ENCODE assay signal across 21 mouse cellular contexts in genomic region chr3:95063741-95064140, GRCm38 (mm10). TPM values are rescaled to one million over a fixed set of nuclear protein-coding genes. Genes with fewer than 3 reads are reported as not detected.
DNase-seq lines count a peak whose midpoint lies in the region; ATAC-seq and TF ChIP-seq lines count a peak whose summit lies in the region.
"Had no signal": no experiment of that assay in that cellular context is flagged by ENCODE, and none has a peak within 500 bp of the region (broad histone marks: within the 10 kb centered on the region; RNA-seq: fewer than 3 reads in every experiment).

No protein-coding gene starts in this region.

- no peak overlapping the region for H3K9ac ChIP-seq in midbrain, embryonic 11.5 days (ENCODE audit: low read length)
- H3K9ac ChIP-seq in midbrain, embryonic 16.5 days (ENCODE audit: low read depth, low read length), result no peak overlapping the region
- H3K9ac ChIP-seq: embryonic facial prominence, embryonic 12.5 days; forebrain, embryonic 13.5 days; forebrain, embryonic 15.5 days; forebrain, postnatal 0 days had no signal

- ATAC-seq in midbrain, embryonic 11.5 days (ENCODE audit: low FRiP score), result no peak
- no peak for ATAC-seq in midbrain, embryonic 16.5 days
- ATAC-seq in Patski, result peak; percentile 14
- ATAC-seq: forebrain, embryonic 13.5 days; forebrain, embryonic 15.5 days; forebrain, postnatal 0 days had no signal

- H3K27me3 ChIP-seq in midbrain, embryonic 11.5 days (ENCODE audit: control insufficient read depth, insufficient read depth, low read length), result no peaks in the 10 kb centered on the region
- no peaks in the 10 kb centered on the region for H3K27me3 ChIP-seq in midbrain, embryonic 16.5 days (ENCODE audit: control insufficient read depth, insufficient read depth, low read depth, low read length)
- H3K27me3 ChIP-seq in Patski, result no peaks in the 10 kb centered on the region
- H3K27me3 ChIP-seq in forebrain, embryonic 10.5 days (ENCODE audit: poor library complexity, severe bottlenecking), result no peaks in the 10 kb centered on the region
- no peaks in the 10 kb centered on the region for H3K27me3 ChIP-seq in thymus, adult 2 months (ENCODE audit: control insufficient read depth, insufficient read depth, low read length)
- H3K27me3 ChIP-seq: embryonic facial prominence, embryonic 12.5 days; forebrain, embryonic 13.5 days; forebrain, embryonic 15.5 days had no signal

- no peak for TF ChIP-seq CTCF in Patski (IDR thresholded peaks at IDR 0.05)
- no peak for TF ChIP-seq CTCF in thymus, adult 2 months (IDR thresholded peaks at IDR 0.05; ENCODE audit: borderline replicate concordance, control insufficient read depth, extremely low read depth, insufficient read depth, low read length, poor library complexity)

- H3K9me3 ChIP-seq in midbrain, embryonic 11.5 days (ENCODE audit: control insufficient read depth, low read length), result no peaks in the 10 kb centered on the region
- H3K9me3 ChIP-seq in midbrain, embryonic 16.5 days (replicated peaks; ENCODE audit: control insufficient read depth, low read length, poor library complexity, severe bottlenecking), result no peaks in the 10 kb centered on the region
- no peaks in the 10 kb centered on the region for H3K9me3 ChIP-seq in forebrain, embryonic 10.5 days
- H3K9me3 ChIP-seq: embryonic facial prominence, embryonic 10.5 days; embryonic facial prominence, embryonic 12.5 days; forebrain, embryonic 13.5 days; forebrain, embryonic 15.5 days had no signal

- CTCF ChIA-PET in Patski (lab: Charles Lee), result interaction anchor here (9.5 kb wide), 1 partner anchor 10 kb away, joined by 84 read pairs; no protein-coding TSS in a partner anchor

- no peaks in the 10 kb centered on the region for H3K4me1 ChIP-seq in midbrain, embryonic 11.5 days (ENCODE audit: control insufficient read depth, insufficient read depth, low read length)
- H3K4me1 ChIP-seq in midbrain, embryonic 16.5 days (ENCODE audit: control insufficient read depth, insufficient read depth, low read length), result no peaks in the 10 kb centered on the region
- no peaks in the 10 kb centered on the region for H3K4me1 ChIP-seq in forebrain, embryonic 10.5 days
- no peaks in the 10 kb centered on the region for H3K4me1 ChIP-seq in thymus, adult 2 months (replicated peaks; ENCODE audit: control insufficient read depth, insufficient read depth, low read length)
- H3K4me1 ChIP-seq: embryonic facial prominence, embryonic 12.5 days; forebrain, embryonic 13.5 days; forebrain, embryonic 15.5 days had no signal

- no peak for TF ChIP-seq POLR2A in thymus, adult 2 months (IDR thresholded peaks at IDR 0.05; ENCODE audit: control insufficient read depth, extremely low read depth, insufficient read depth, low read length, poor library complexity)

- in situ Hi-C loops in Patski (cut with MboI; ENCODE audit: low pct_unique_long_range_greater_than_20kb), result no loop called here

- H3K4me3 ChIP-seq in midbrain, embryonic 11.5 days (ENCODE audit: low read depth, low read length), result no peak overlapping the region
- H3K4me3 ChIP-seq in midbrain, embryonic 16.5 days (ENCODE audit: low read depth, low read length), result no peak overlapping the region
- H3K4me3 ChIP-seq in forebrain, embryonic 10.5 days, result no peak overlapping the region
- no peak overlapping the region for H3K4me3 ChIP-seq in thymus, adult 2 months (ENCODE audit: control insufficient read depth, insufficient read depth, low read length)
- H3K4me3 ChIP-seq: embryonic facial prominence, embryonic 10.5 days; embryonic facial prominence, embryonic 12.5 days; erythroblast, embryonic 14.5 days; forebrain, embryonic 13.5 days; forebrain, embryonic 15.5 days had no signal

- peaks cover 46% of the 10 kb centered on the region for H3K36me3 ChIP-seq in midbrain, embryonic 11.5 days (ENCODE audit: control insufficient read depth, insufficient read depth, low read length)
- H3K36me3 ChIP-seq in midbrain, embryonic 16.5 days (ENCODE audit: control insufficient read depth, insufficient read depth, low read length), result peaks cover 64% of the 10 kb centered on the region
- H3K36me3 ChIP-seq in forebrain, embryonic 10.5 days (replicated peaks), result peaks cover 99% of the 10 kb centered on the region
- peaks cover 93% of the 10 kb centered on the region for H3K36me3 ChIP-seq in thymus, adult 2 months (ENCODE audit: control insufficient read depth, insufficient read depth, low read length)

- no peak overlapping the region for H3K4me2 ChIP-seq in midbrain, embryonic 11.5 days
- H3K4me2 ChIP-seq in midbrain, embryonic 16.5 days (ENCODE audit: low read length), result no peak overlapping the region
- H3K4me2 ChIP-seq: embryonic facial prominence, embryonic 12.5 days; forebrain, embryonic 13.5 days; forebrain, embryonic 15.5 days had no signal

- POLR2A ChIA-PET in Patski (lab: Charles Lee), result interaction anchor here (0.8 kb wide), 1 partner anchor 9 kb away, joined by 6 read pairs; no protein-coding TSS in a partner anchor

- H3K27ac ChIP-seq in midbrain, embryonic 11.5 days (ENCODE audit: low read depth, low read length), result no peak overlapping the region
- H3K27ac ChIP-seq in midbrain, embryonic 16.5 days (ENCODE audit: low read length), result no peak overlapping the region
- H3K27ac ChIP-seq in forebrain, embryonic 10.5 days, result no peak overlapping the region
- no peak overlapping the region for H3K27ac ChIP-seq in thymus, adult 2 months (ENCODE audit: control insufficient read depth, insufficient read depth, low read length)
- H3K27ac ChIP-seq: embryonic facial prominence, embryonic 10.5 days; embryonic facial prominence, embryonic 12.5 days; forebrain, embryonic 13.5 days; forebrain, embryonic 15.5 days had no signal

- peak; percentile 47 for DNase-seq in midbrain, embryonic 11.5 days (ENCODE audit: low spot score, missing footprints)
- DNase-seq in 3T3-L1 (ENCODE audit: low read depth, low spot score) (peak; percentile 84), Patski (ENCODE audit: low read depth, low spot score) (no peak)
- DNase-seq in forebrain, embryonic 10.5 days (ENCODE audit: extremely low spot score, low spot score), result no peak
- DNase-seq in thymus, adult 2 months, result no peak
- no peak for DNase-seq in adrenal gland, adult (ENCODE audit: inconsistent age in 2 of 2, low spot score in 1 of 2)
- DNase-seq: adrenal gland, adult 8-10 months; adrenal gland, postnatal 14 days; adrenal gland, postnatal 36 days; cerebellum, adult 11-12 months; cerebellum, adult 2 months; cerebellum, adult 9-10 months; cerebellum, postnatal 10 days; cerebellum, postnatal 25 days; forebrain, postnatal 0 days had no signal

- WGBS in midbrain, embryonic 11.5 days, result 94% methylated on average over 4 of the region's 4 CpGs
- 95% methylated on average over 4 of the region's 4 CpGs for WGBS in midbrain, embryonic 16.5 days
- 95% methylated on average over 4 of the region's 4 CpGs for WGBS in forebrain, embryonic 10.5 days
- WGBS in thymus, adult 2 months, result 98% methylated on average over 4 of the region's 4 CpGs

RNA-seq across cellular contexts. Expression of gene Psmd4, which starts 21.3 kb away (rescaled TPM):
- polyA plus RNA-seq in midbrain, embryonic 11.5 days (2014; fragmentation: Nextera tagmentation; extraction: Ambion mirVana), result 300 and 316 TPM in 2 replicates
- polyA plus RNA-seq in midbrain, embryonic 16.5 days (2015; fragmentation: Nextera tagmentation; extraction: Ambion mirVana), result 253 and 254 TPM in 2 replicates
- polyA plus RNA-seq in Patski (2021), result 355 TPM
- polyA plus RNA-seq in forebrain, embryonic 10.5 days (2016; fragmentation: Nextera tagmentation; extraction: Ambion mirVana), result 346 and 351 TPM in 2 replicates
- polyA plus RNA-seq in thymus, adult 2 months (2012; rRNA removed), result 212 and 227 TPM in 2 replicates

RNA-seq across cellular contexts. Expression of gene Pip5k1a, which starts 43.0 kb away (rescaled TPM):
- 13.2 and 15.1 TPM in 2 replicates for polyA plus RNA-seq in midbrain, embryonic 11.5 days (2014; fragmentation: Nextera tagmentation; extraction: Ambion mirVana)
- polyA plus RNA-seq in midbrain, embryonic 16.5 days (2015; fragmentation: Nextera tagmentation; extraction: Ambion mirVana), result 15.0 and 17.0 TPM in 2 replicates
- polyA plus RNA-seq in Patski (2021), result 94.1 TPM
- 19.0 and 19.5 TPM in 2 replicates for polyA plus RNA-seq in forebrain, embryonic 10.5 days (2016; fragmentation: Nextera tagmentation; extraction: Ambion mirVana)
- 36.5 and 37.8 TPM in 2 replicates for polyA plus RNA-seq in thymus, adult 2 months (2012; rRNA removed)

RNA-seq across cellular contexts. Expression of gene Vps72, which starts 47.1 kb away (rescaled TPM):
- polyA plus RNA-seq in midbrain, embryonic 11.5 days (2014; fragmentation: Nextera tagmentation; extraction: Ambion mirVana), result 221 and 238 TPM in 2 replicates
- 170 and 184 TPM in 2 replicates for polyA plus RNA-seq in midbrain, embryonic 16.5 days (2015; fragmentation: Nextera tagmentation; extraction: Ambion mirVana)
- 120 TPM for polyA plus RNA-seq in Patski (2021)
- polyA plus RNA-seq in forebrain, embryonic 10.5 days (2016; fragmentation: Nextera tagmentation; extraction: Ambion mirVana), result 275 and 276 TPM in 2 replicates
- 77.1 and 78.4 TPM in 2 replicates for polyA plus RNA-seq in thymus, adult 2 months (2012; rRNA removed)

RNA-seq across cellular contexts. Expression of gene Zfp687, which starts 48.5 kb away (rescaled TPM):
- 24.1 and 29.7 TPM in 2 replicates for polyA plus RNA-seq in midbrain, embryonic 11.5 days (2014; fragmentation: Nextera tagmentation; extraction: Ambion mirVana)
- 17.6 and 18.7 TPM in 2 replicates for polyA plus RNA-seq in midbrain, embryonic 16.5 days (2015; fragmentation: Nextera tagmentation; extraction: Ambion mirVana)
- 66.7 TPM for polyA plus RNA-seq in Patski (2021)
- polyA plus RNA-seq in forebrain, embryonic 10.5 days (2016; fragmentation: Nextera tagmentation; extraction: Ambion mirVana), result 42.1 and 44.3 TPM in 2 replicates
- 57.1 and 61.2 TPM in 2 replicates for polyA plus RNA-seq in thymus, adult 2 months (2012; rRNA removed)

Comparison
In these comparisons a context has a peak if more than half of its experiments do, and no peak if none do; other contexts are left out.
1. DNase-seq: peak in midbrain, embryonic 11.5 days (single experiment) and 3T3-L1 (single experiment); none in Patski (single experiment), forebrain, embryonic 10.5 days (single experiment), thymus, adult 2 months (single experiment) and adrenal gland, adult (0 of 2).